Mouse (Mus musculus) kidney, adult 2 months (tissue): Measurements from ENCODE around the gene Intu.

ENCODE experiments used
- CTCF ChIP-seq: fragments of 200-500 bp; conservative IDR thresholded peaks from 2 replicates; pipeline ENCODE4 v1.5.1; 2011; ENCODE audit warnings: low read depth, mild to moderate bottlenecking, control low read depth, low read length, moderate library complexity, mixed read lengths; ENCODE audit not compliant: insufficient read depth, insufficient read length
- POLR2A ChIP-seq: fragments of 200-500 bp; IDR thresholded peaks from one replicate; pipeline ENCODE4 v1.6.1; 2011; ENCODE audit warnings: low read depth, low read length, control low read depth

DNA sequence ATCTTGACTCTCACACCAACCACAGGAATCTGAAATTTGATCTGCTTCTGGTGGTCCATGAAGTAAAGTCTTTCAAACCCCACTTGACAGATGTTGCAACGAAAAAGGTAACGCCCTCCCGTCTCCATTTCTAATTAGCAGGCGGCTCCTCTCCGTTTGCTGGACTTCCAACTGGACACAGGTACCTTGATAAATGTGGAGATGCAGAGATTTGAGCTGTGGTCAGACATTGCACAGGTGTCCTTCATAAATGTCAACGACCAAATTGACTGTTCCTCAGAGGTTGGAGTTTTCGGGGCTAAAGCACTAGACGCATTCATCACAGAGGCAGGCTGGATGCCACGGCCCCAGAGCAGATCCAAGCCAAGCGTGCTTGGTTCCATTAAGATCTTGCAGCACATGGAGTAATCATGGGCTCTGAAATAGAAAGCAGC, 47.8 kb upstream of the Intu start:
- TF ChIP-seq CTCF (no peak), POLR2A (no peak)
